Comparison of ENCODE assay signal across 28 mouse cellular contexts in the genomic region with DNA sequence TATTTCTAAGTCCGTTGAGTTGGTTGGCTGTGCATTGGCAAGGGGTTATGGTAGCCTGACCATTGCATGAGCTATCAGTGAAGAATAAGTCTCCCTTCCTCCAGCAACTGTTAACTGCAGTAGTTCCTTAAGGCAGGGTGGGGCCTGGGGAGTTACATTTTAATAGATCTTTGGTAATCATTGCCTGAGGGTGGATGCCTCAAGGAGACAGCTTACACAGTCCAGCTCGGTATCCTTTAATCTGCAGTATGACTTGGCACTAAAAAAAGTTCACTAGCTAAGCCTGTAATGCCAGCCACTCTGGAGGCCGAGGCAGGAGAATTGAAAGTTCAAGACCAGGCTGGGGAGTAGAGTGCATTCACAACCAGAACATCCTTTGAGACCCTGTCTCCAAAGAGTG. TPM values are rescaled to one million over a fixed set of nuclear protein-coding genes. Genes with fewer than 3 reads are reported as not detected.
A peak's percentile ranks its signal among the peaks of the same experiment; 100 is the strongest.
DNase-seq lines count a peak whose midpoint lies in the region; ATAC-seq lines count a peak whose summit lies in the region.
"Had no signal": no experiment of that assay in that cellular context is flagged by ENCODE, and none has a peak within 500 bp of the region (broad histone marks: within the 10 kb centered on the region; RNA-seq: fewer than 3 reads in every experiment).

No protein-coding gene starts in this region.

- H3K27ac ChIP-seq in intestine, embryonic 16.5 days (ENCODE audit: low read length) = peak overlapping the region; percentile 61
- H3K27ac ChIP-seq in kidney, embryonic 15.5 days = 0 out of 2 replicates have a peak overlapping the region, but pooled peaks have one; percentile 45
- no peak overlapping the region for H3K27ac ChIP-seq in hindbrain, embryonic 16.5 days (ENCODE audit: low read depth, low read length)
- no peak overlapping the region for H3K27ac ChIP-seq in midbrain, embryonic 11.5 days (ENCODE audit: low read depth, low read length)
- H3K27ac ChIP-seq: embryonic facial prominence, embryonic 12.5 days; heart, embryonic 10.5 days; hindbrain, postnatal 0 days; limb, embryonic 12.5 days; midbrain, embryonic 12.5 days; neural tube, embryonic 15.5 days; stomach, embryonic 15.5 days had no signal

- peaks cover 43% of the 10 kb centered on the region for H3K4me1 ChIP-seq in intestine, embryonic 16.5 days (ENCODE audit: control insufficient read depth, insufficient read depth, low read length)
- H3K4me1 ChIP-seq in kidney, embryonic 15.5 days = peaks cover 32% of the 10 kb centered on the region
- H3K4me1 ChIP-seq in hindbrain, embryonic 16.5 days (ENCODE audit: control insufficient read depth, insufficient read depth, low read depth, low read length) = peaks cover 21% of the 10 kb centered on the region
- peaks cover 12% of the 10 kb centered on the region for H3K4me1 ChIP-seq in midbrain, embryonic 11.5 days (ENCODE audit: control insufficient read depth, insufficient read depth, low read length)

- peak; percentile 4; the same call in 1 of the 2 replicates for ATAC-seq in intestine, embryonic 16.5 days
- no peak for ATAC-seq in kidney, embryonic 15.5 days (replicated peaks; ENCODE audit: low FRiP score)
- ATAC-seq in hindbrain, embryonic 16.5 days = no peak
- no peak for ATAC-seq in midbrain, embryonic 11.5 days (ENCODE audit: low FRiP score)
- ATAC-seq: forebrain, postnatal 0 days; hindbrain, postnatal 0 days had no signal

- WGBS in intestine, embryonic 16.5 days = 74% methylated on average over 3 of the region's 3 CpGs
- 86% methylated on average over 3 of the region's 3 CpGs for WGBS in kidney, embryonic 15.5 days
- WGBS in large intestine, adult 2 months = 27% methylated on average over 3 of the region's 3 CpGs
- WGBS in hindbrain, embryonic 16.5 days = 91% methylated on average over 3 of the region's 3 CpGs
- WGBS in midbrain, embryonic 11.5 days = 93% methylated on average over 3 of the region's 3 CpGs

- DNase-seq in kidney, adult 18-20 months = peak; percentile 35
- DNase-seq in kidney, postnatal 4 days = no peak
- peak; percentile 75 for DNase-seq in large intestine, adult 2 months (ENCODE audit: low read depth, low spot score)
- no peak for DNase-seq in midbrain, embryonic 11.5 days (ENCODE audit: low spot score, missing footprints)
- DNase-seq in gastrocnemius, postnatal 10 days = no peak
- DNase-seq: adrenal gland, adult 2 months; cerebellum, adult 11 months; cerebellum, adult 9-11 months; forebrain, postnatal 0 days; layer of hippocampus, postnatal 36 days; lung, adult 18-20 months; lung, postnatal 10 days; right cerebral cortex, adult 18-20 months; right cerebral cortex, postnatal 4 days; thymus, postnatal 25 days had no signal

- no peak overlapping the region for H3K9ac ChIP-seq in intestine, embryonic 16.5 days (ENCODE audit: low read depth, low read length)
- no peak overlapping the region for H3K9ac ChIP-seq in kidney, embryonic 15.5 days
- H3K9ac ChIP-seq in hindbrain, embryonic 16.5 days (ENCODE audit: low read depth, low read length) = no peak overlapping the region
- no peak overlapping the region for H3K9ac ChIP-seq in midbrain, embryonic 11.5 days (ENCODE audit: low read length)
- H3K9ac ChIP-seq: embryonic facial prominence, embryonic 12.5 days; forebrain, postnatal 0 days; limb, embryonic 12.5 days; midbrain, embryonic 12.5 days; neural tube, embryonic 15.5 days; stomach, embryonic 15.5 days had no signal

- H3K27me3 ChIP-seq in intestine, embryonic 16.5 days (replicated peaks; ENCODE audit: control insufficient read depth, insufficient read depth, low read length) = no peaks in the 10 kb centered on the region
- no peaks in the 10 kb centered on the region for H3K27me3 ChIP-seq in kidney, embryonic 15.5 days
- no peaks in the 10 kb centered on the region for H3K27me3 ChIP-seq in hindbrain, embryonic 16.5 days (replicated peaks; ENCODE audit: control insufficient read depth, insufficient read depth, low read length)
- no peaks in the 10 kb centered on the region for H3K27me3 ChIP-seq in midbrain, embryonic 11.5 days (ENCODE audit: control insufficient read depth, insufficient read depth, low read length)
- H3K27me3 ChIP-seq: embryonic facial prominence, embryonic 12.5 days; limb, embryonic 12.5 days; midbrain, embryonic 12.5 days; neural tube, embryonic 15.5 days; stomach, embryonic 15.5 days had no signal

- no peak overlapping the region for H3K4me3 ChIP-seq in intestine, embryonic 16.5 days (ENCODE audit: low read length)
- no peak overlapping the region for H3K4me3 ChIP-seq in kidney, embryonic 15.5 days (replicated peaks)
- H3K4me3 ChIP-seq in hindbrain, embryonic 16.5 days (ENCODE audit: low read length) = no peak overlapping the region
- no peak overlapping the region for H3K4me3 ChIP-seq in midbrain, embryonic 11.5 days (ENCODE audit: low read depth, low read length)
- H3K4me3 ChIP-seq: embryonic facial prominence, embryonic 12.5 days; heart, embryonic 10.5 days; limb, embryonic 12.5 days; midbrain, embryonic 12.5 days; neural tube, embryonic 15.5 days; stomach, embryonic 15.5 days had no signal

- no peaks in the 10 kb centered on the region for H3K36me3 ChIP-seq in intestine, embryonic 16.5 days (ENCODE audit: control insufficient read depth, insufficient read depth, low read length)
- H3K36me3 ChIP-seq in kidney, embryonic 15.5 days = peaks cover 13% of the 10 kb centered on the region; the same call in 1 of the 2 replicates
- no peaks in the 10 kb centered on the region for H3K36me3 ChIP-seq in hindbrain, embryonic 16.5 days (ENCODE audit: control insufficient read depth, insufficient read depth, low read length)
- H3K36me3 ChIP-seq in midbrain, embryonic 11.5 days (ENCODE audit: control insufficient read depth, insufficient read depth, low read length) = no peaks in the 10 kb centered on the region
- H3K36me3 ChIP-seq: stomach, embryonic 15.5 days had no signal

- H3K4me2 ChIP-seq in intestine, embryonic 16.5 days (ENCODE audit: low read depth, low read length) = no peak overlapping the region
- no peak overlapping the region for H3K4me2 ChIP-seq in kidney, embryonic 15.5 days
- no peak overlapping the region for H3K4me2 ChIP-seq in hindbrain, embryonic 16.5 days (ENCODE audit: low read length)
- no peak overlapping the region for H3K4me2 ChIP-seq in midbrain, embryonic 11.5 days
- H3K4me2 ChIP-seq: embryonic facial prominence, embryonic 12.5 days; limb, embryonic 12.5 days; midbrain, embryonic 12.5 days; neural tube, embryonic 15.5 days; stomach, embryonic 15.5 days had no signal

- H3K9me3 ChIP-seq in intestine, embryonic 16.5 days (ENCODE audit: control insufficient read depth, low read length) = no peaks in the 10 kb centered on the region
- no peaks in the 10 kb centered on the region for H3K9me3 ChIP-seq in kidney, embryonic 15.5 days (replicated peaks)
- H3K9me3 ChIP-seq in hindbrain, embryonic 16.5 days (ENCODE audit: control insufficient read depth, low read length) = no peaks in the 10 kb centered on the region
- no peaks in the 10 kb centered on the region for H3K9me3 ChIP-seq in midbrain, embryonic 11.5 days (ENCODE audit: control insufficient read depth, low read length)
- H3K9me3 ChIP-seq: embryonic facial prominence, embryonic 12.5 days; heart, embryonic 10.5 days; limb, embryonic 12.5 days; midbrain, embryonic 12.5 days; neural tube, embryonic 15.5 days; stomach, embryonic 15.5 days had no signal

RNA-seq across cellular contexts. Expression of a gene that starts 3.7 kb away (rescaled TPM):
- 40.6 and 40.9 TPM in 2 replicates for polyA plus RNA-seq in intestine, embryonic 16.5 days (2015; fragmentation: Nextera tagmentation; extraction: Ambion mirVana)
- 38.8 and 40.5 TPM in 2 replicates for polyA plus RNA-seq in kidney, embryonic 15.5 days (2015; fragmentation: Nextera tagmentation; extraction: Ambion mirVana)
- 33.6 and 36.3 TPM in 2 replicates for polyA plus RNA-seq in large intestine, adult 2 months (2012; rRNA removed)
- polyA plus RNA-seq in hindbrain, embryonic 16.5 days (2015; fragmentation: Nextera tagmentation; extraction: Ambion mirVana) = 39.9 and 41.5 TPM in 2 replicates
- polyA plus RNA-seq in midbrain, embryonic 11.5 days (2014; fragmentation: Nextera tagmentation; extraction: Ambion mirVana) = 42.4 and 44.0 TPM in 2 replicates
- total RNA-seq in gastrocnemius, postnatal 10 days (2021) = 10 to 100 TPM; 36.9 to 37.8 TPM

RNA-seq across cellular contexts. Expression of a gene that starts 19.5 kb away (rescaled TPM):
- polyA plus RNA-seq in intestine, embryonic 16.5 days (2015; fragmentation: Nextera tagmentation; extraction: Ambion mirVana) = 1.6 and 2.1 TPM in 2 replicates
- polyA plus RNA-seq in kidney, embryonic 15.5 days (2015; fragmentation: Nextera tagmentation; extraction: Ambion mirVana) = 2.7 and 3.3 TPM in 2 replicates
- polyA plus RNA-seq in large intestine, adult 2 months (2012; rRNA removed) = 3.2 TPM in 2 replicates
- 3.1 and 4.4 TPM in 2 replicates for polyA plus RNA-seq in hindbrain, embryonic 16.5 days (2015; fragmentation: Nextera tagmentation; extraction: Ambion mirVana)
- polyA plus RNA-seq in midbrain, embryonic 11.5 days (2014; fragmentation: Nextera tagmentation; extraction: Ambion mirVana) = 1.5 and 1.7 TPM in 2 replicates
- 1 to 10 TPM; 2.3 to 3.4 TPM for total RNA-seq in gastrocnemius, postnatal 10 days (2021)

RNA-seq across cellular contexts. Expression of a gene that starts 39.8 kb away (rescaled TPM):
- polyA plus RNA-seq in intestine, embryonic 16.5 days (2015; fragmentation: Nextera tagmentation; extraction: Ambion mirVana) = 106 and 120 TPM in 2 replicates
- 87.4 and 89.8 TPM in 2 replicates for polyA plus RNA-seq in kidney, embryonic 15.5 days (2015; fragmentation: Nextera tagmentation; extraction: Ambion mirVana)
- 241 and 341 TPM in 2 replicates for polyA plus RNA-seq in large intestine, adult 2 months (2012; rRNA removed)
- 39.9 and 42.9 TPM in 2 replicates for polyA plus RNA-seq in hindbrain, embryonic 16.5 days (2015; fragmentation: Nextera tagmentation; extraction: Ambion mirVana)
- 46.0 and 46.9 TPM in 2 replicates for polyA plus RNA-seq in midbrain, embryonic 11.5 days (2014; fragmentation: Nextera tagmentation; extraction: Ambion mirVana)
- 10 to 100 TPM; 35.7 to 53.5 TPM for total RNA-seq in gastrocnemius, postnatal 10 days (2021)

RNA-seq across cellular contexts. Expression of a gene that starts 48.0 kb away (rescaled TPM):
- 0.29 and 0.32 TPM in 2 replicates for polyA plus RNA-seq in intestine, embryonic 16.5 days (2015; fragmentation: Nextera tagmentation; extraction: Ambion mirVana)
- 0.13 TPM in 1 of 2 replicates, not detected in the other for polyA plus RNA-seq in kidney, embryonic 15.5 days (2015; fragmentation: Nextera tagmentation; extraction: Ambion mirVana)
- polyA plus RNA-seq in large intestine, adult 2 months (2012; rRNA removed) = 0.33 and 1.3 TPM in 2 replicates
- 0.79 and 1.5 TPM in 2 replicates for polyA plus RNA-seq in hindbrain, embryonic 16.5 days (2015; fragmentation: Nextera tagmentation; extraction: Ambion mirVana)
- polyA plus RNA-seq in midbrain, embryonic 11.5 days (2014; fragmentation: Nextera tagmentation; extraction: Ambion mirVana) = 0.18 and 0.50 TPM in 2 replicates
- total RNA-seq in gastrocnemius, postnatal 10 days (2021) = not detected
- total RNA-seq: adrenal gland, adult 2 months; hematopoietic stem cell, adult 5-6 weeks; layer of hippocampus, adult 18-20 months had no signal
- polyA plus RNA-seq: embryonic facial prominence, embryonic 12.5 days; gonadal fat pad, adult 2 months; limb, embryonic 12.5 days had no signal

RNA-seq across cellular contexts. Expression of a gene that starts 50.6 kb away (rescaled TPM):
- 10.3 and 11.8 TPM in 2 replicates for polyA plus RNA-seq in intestine, embryonic 16.5 days (2015; fragmentation: Nextera tagmentation; extraction: Ambion mirVana)
- 8.3 and 9.2 TPM in 2 replicates for polyA plus RNA-seq in kidney, embryonic 15.5 days (2015; fragmentation: Nextera tagmentation; extraction: Ambion mirVana)
- polyA plus RNA-seq in large intestine, adult 2 months (2012; rRNA removed) = 12.7 and 18.9 TPM in 2 replicates
- 124 and 126 TPM in 2 replicates for polyA plus RNA-seq in hindbrain, embryonic 16.5 days (2015; fragmentation: Nextera tagmentation; extraction: Ambion mirVana)
- 48.5 and 53.2 TPM in 2 replicates for polyA plus RNA-seq in midbrain, embryonic 11.5 days (2014; fragmentation: Nextera tagmentation; extraction: Ambion mirVana)
- 100 to 1,000 TPM; 669 to 730 TPM for total RNA-seq in gastrocnemius, postnatal 10 days (2021)
- total RNA-seq: hematopoietic stem cell, adult 5-6 weeks had no signal

Comparison
In these comparisons a context has a peak if more than half of its experiments do, and no peak if none do; other contexts are left out.
1. DNase-seq: peak in kidney, adult 18-20 months (single experiment) and large intestine, adult 2 months (single experiment); none in kidney, postnatal 4 days (0 of 2), midbrain, embryonic 11.5 days (single experiment) and gastrocnemius, postnatal 10 days (single experiment).
2. H3K27ac ChIP-seq: peak in intestine, embryonic 16.5 days (single experiment) and kidney, embryonic 15.5 days (single experiment); none in hindbrain, embryonic 16.5 days (single experiment) and midbrain, embryonic 11.5 days (single experiment).